Mouse (Mus musculus) limb, embryonic 15.5 days (tissue): ENCODE results near the gene Prss48. TPM values are rescaled to one million over a fixed set of nuclear protein-coding genes. Genes with fewer than 3 reads are reported as not detected.

ENCODE experiments used
- ATAC-seq: fragments of 200-750 bp; cut with Nextera tagmentation; 2 replicates; pipeline ENCODE4 v1.8.0; 2017; ENCODE audit warnings: low read depth, moderate TSS enrichment; ENCODE audit not compliant: insufficient number of reproducible peaks, low FRiP score, low TSS enrichment
- H3K27ac ChIP-seq: fragments of 300-500 bp; sonication (generic); 2 replicates; pipeline ENCODE4 v1.5.1; 2015; ENCODE audit warnings: moderate library complexity, mild to moderate bottlenecking, inconsistent platforms
- H3K27me3 ChIP-seq: fragments of 300-500 bp; sonication (generic); 2 replicates; pipeline ENCODE4 v1.6.1; 2015; ENCODE audit warnings: inconsistent platforms
- H3K36me3 ChIP-seq: fragments of 300-500 bp; sonication (generic); 2 replicates; pipeline ENCODE4 v1.6.1; 2015; ENCODE audit warnings: inconsistent platforms
- H3K4me1 ChIP-seq: fragments of 300-500 bp; sonication (generic); 2 replicates; pipeline ENCODE4 v1.6.1; 2015; ENCODE audit warnings: inconsistent platforms
- H3K4me2 ChIP-seq: fragments of 300-500 bp; sonication (generic); 2 replicates; pipeline ENCODE4 v1.6.1; 2015; ENCODE audit warnings: mild to moderate bottlenecking, inconsistent platforms
- H3K4me3 ChIP-seq: fragments of 300-500 bp; sonication (generic); 2 replicates; pipeline ENCODE4 v1.5.1; 2015; ENCODE audit warnings: mild to moderate bottlenecking, inconsistent platforms
- H3K9ac ChIP-seq: fragments of 300-500 bp; sonication (generic); 2 replicates; pipeline ENCODE4 v1.6.1; 2015; ENCODE audit warnings: inconsistent platforms
- H3K9me3 ChIP-seq: fragments of 300-500 bp; sonication (generic); 2 replicates; pipeline ENCODE4 v1.6.1; 2016; ENCODE audit warnings: inconsistent platforms
- WGBS: fragments of 180-500 bp; shearing (Covaris S2); methylation state at CpG from one replicate; pipeline ENCODE4 v1.1.7; 2015; 5-methylcytosine and 5-hydroxymethylcytosine counted together
- polyA plus RNA-seq: library from polyadenylated mRNA; unstranded; fragments of >200 nt; fragmentation: Nextera tagmentation; extraction: Ambion mirVana; gene quantifications from 2 replicates; pipeline ENCODE4 v1.2.1, GENCODE M21; 2015

Gene Prss48
- polyA plus RNA-seq, 1 experiment from 2014 or later: not detected

DNA sequence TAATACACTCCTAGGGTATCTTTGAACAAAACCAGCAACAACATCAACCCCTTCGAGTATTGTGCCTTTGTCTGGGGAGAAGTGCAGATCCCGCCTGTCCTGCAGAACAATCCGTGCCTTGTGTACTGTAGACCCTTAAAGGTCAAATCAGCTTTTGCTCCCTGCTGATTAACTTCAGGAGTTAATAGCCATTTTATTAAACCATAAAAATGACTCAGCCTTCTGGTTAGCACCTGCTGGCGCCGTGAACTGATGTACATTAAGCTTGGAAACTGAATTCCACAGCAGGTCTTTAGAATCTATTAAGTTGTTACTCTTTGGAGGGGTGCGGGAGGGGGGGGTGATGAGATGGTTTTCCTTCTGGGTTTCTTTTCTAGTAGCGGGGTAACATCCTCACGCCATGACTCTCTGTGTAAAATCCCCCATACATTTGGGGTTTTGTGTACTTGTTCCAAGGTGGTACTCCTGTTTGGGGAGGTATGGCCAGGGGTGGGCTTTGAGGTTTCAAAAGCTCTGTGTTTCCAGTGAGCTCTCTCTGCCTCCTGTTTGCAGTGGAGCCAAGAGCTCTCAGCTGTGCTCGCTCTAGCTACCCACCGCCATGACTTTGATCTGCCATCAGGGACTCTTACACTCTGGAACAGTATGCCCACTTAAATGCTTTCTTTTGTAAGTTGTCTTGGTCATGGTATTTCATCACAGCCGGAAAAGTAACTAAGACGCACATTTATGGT is 21.9 kb upstream of the Prss48 start:
- Histone ChIP-seq H3K9ac (no peak overlapping the region), H3K27me3 (no peaks in the 10 kb centered on the region), H3K4me3 (no peak overlapping the region), H3K27ac (no peak overlapping the region), H3K36me3 (no peaks in the 10 kb centered on the region), H3K4me2 (no peak overlapping the region), H3K9me3 (no peaks in the 10 kb centered on the region), H3K4me1 (no peaks in the 10 kb centered on the region)
- no peak for ATAC-seq
- 33% methylated on average over 12 of the region's 12 CpGs for WGBS

DNA sequence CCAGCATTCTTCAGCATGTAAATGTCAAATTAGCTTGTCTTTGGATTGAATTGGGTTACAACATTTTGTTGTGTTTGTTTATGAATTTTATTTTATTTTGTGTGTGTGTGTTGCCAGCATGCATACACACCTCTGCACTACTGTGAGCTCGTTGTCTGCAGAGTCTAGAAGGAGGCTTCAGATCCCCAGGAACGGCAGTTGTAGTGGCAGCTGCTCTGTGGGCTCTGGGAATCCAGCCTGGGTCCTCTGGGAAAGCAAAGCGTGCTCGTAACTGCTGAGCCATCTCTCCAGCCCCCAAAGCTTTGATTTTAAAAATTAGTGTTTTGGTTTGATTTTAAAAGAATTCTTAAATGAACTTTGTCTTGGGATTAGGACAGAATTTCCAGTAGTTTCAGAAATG is 19.4 kb upstream of the Prss48 start:
- Histone ChIP-seq H3K4me1 (no peaks in the 10 kb centered on the region), H3K4me3 (no peak overlapping the region), H3K27ac (no peak overlapping the region), H3K9ac (no peak overlapping the region), H3K9me3 (no peaks in the 10 kb centered on the region), H3K4me2 (no peak overlapping the region), H3K36me3 (no peaks in the 10 kb centered on the region), H3K27me3 (no peaks in the 10 kb centered on the region)
- ATAC-seq: no peak
- WGBS: 61% methylated on average over 4 of the region's 4 CpGs

DNA sequence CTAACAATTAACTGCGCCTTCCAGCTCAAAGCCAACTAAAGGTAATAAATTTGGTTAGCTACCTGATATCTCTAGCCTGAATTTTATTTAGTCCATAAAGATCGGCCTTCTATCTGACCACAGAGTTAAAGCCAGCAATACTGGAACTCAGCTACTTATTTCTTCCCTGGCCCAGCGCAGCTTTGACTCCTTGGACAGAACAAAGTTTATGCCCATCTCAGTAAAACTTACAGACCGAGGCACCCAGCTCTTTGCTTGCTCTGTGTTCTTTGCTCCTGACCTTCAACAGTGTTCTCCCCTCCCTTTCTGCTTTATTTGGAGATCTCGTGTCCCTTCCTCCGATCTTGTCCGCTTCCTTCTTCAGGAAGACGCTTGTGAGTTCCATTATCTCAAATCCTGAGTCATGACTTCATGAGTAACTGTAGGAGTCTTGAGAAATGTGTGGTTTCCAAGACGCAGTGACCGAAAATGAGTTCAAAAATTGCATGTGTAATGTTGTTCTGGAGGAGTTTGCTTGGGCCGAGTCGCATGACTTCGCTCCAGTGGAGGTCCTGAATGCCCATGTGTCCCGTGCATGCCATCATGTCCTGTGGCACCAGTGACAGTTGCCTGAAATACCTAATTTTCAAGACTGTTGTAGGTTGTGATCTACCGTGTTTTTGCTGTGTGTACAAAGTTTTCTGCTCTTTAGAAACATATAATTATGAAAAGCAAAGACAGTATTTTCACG is 18.8 kb upstream of the Prss48 start:
- Histone ChIP-seq H3K4me3 (no peak overlapping the region), H3K4me1 (no peaks in the 10 kb centered on the region), H3K27me3 (no peaks in the 10 kb centered on the region), H3K9me3 (no peaks in the 10 kb centered on the region), H3K4me2 (no peak overlapping the region), H3K36me3 (no peaks in the 10 kb centered on the region), H3K27ac (no peak overlapping the region), H3K9ac (no peak overlapping the region)
- 84% methylated on average over 16 of the region's 16 CpGs for WGBS
- ATAC-seq: no peak

DNA sequence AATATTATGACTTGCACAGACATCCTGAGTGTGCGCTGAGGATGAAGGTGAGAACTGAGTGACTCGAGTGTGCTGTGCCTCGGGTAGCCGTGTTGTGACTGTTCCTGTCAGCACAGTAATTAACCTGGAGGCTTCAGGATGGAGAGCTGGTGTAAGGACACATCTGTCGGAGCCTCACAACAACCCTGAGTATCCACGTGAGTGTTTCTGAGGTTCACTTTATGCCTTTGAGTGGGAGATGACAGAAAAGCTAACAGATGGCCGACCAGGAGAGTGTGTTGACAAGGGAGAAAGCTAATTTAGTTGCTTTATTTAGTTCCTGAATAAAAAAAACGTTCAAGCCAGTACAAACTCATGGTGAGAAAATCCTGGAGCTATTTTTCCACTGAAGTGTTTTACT is 15.2 kb upstream of the Prss48 start:
- 45% methylated on average over 8 of the region's 8 CpGs for WGBS
- no peak for ATAC-seq

DNA sequence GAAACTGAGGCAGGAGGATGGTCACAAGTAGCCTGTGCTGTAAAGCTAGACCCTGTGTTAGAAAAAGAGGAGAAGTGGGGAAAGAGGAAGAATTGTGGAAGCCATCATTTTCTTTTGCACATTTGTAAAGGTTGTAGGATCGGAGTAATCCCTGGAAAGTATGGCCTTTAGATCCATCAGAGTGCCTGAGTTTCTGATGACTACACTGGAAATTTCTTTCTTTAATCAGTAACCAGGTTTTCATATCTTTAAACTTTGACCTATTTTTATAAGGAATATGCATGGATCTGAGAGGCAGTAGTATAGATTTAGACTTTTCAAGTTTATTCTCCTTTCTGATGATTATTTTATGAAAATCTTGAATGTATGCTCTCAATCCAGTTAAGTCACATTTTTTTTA is 14.7 kb upstream of the Prss48 start:
- no peak for ATAC-seq
- no peak overlapping the region for H3K27ac ChIP-seq
- 85% methylated on average over 1 of the region's 1 CpGs for WGBS
- H3K36me3 ChIP-seq: no peaks in the 10 kb centered on the region
- H3K4me2 ChIP-seq: no peak overlapping the region
- no peak overlapping the region for H3K9ac ChIP-seq
- H3K9me3 ChIP-seq: no peaks in the 10 kb centered on the region
- H3K4me1 ChIP-seq: no peaks in the 10 kb centered on the region
- H3K27me3 ChIP-seq: no peaks in the 10 kb centered on the region
- no peak overlapping the region for H3K4me3 ChIP-seq

More for the DNA sequence above, 15.2 kb upstream of the Prss48 start:
- Histone ChIP-seq H3K27me3 (no peaks in the 10 kb centered on the region), H3K4me2 (no peak overlapping the region), H3K36me3 (no peaks in the 10 kb centered on the region), H3K9me3 (no peaks in the 10 kb centered on the region), H3K4me3 (no peak overlapping the region), H3K4me1 (no peaks in the 10 kb centered on the region), H3K27ac (no peak overlapping the region), H3K9ac (no peak overlapping the region)

DNA sequence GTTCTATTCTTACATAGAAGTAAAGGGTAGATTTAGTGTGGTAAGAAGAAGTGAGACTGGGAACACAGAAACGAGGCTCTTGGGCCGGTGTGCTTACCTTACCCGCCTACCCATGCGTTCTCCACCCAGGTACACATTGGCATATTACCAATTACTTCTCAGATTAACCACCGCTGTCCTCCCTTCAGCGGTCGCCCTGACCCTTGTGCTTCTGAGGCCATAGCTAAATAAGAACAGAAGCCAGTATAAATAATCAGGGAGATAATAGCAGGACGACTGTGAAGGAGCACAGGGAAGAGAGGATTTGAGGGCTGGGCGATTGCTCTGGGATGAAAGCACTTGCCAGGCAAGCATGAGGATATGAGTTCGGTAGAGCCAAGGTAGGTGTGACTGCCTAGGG is 11.5 kb upstream of the Prss48 start:
- Histone ChIP-seq H3K9ac (no peak overlapping the region), H3K27me3 (no peaks in the 10 kb centered on the region), H3K4me1 (peaks cover 10% of the 10 kb centered on the region; the same call in 1 of the 2 replicates), H3K4me2 (no peak overlapping the region), H3K36me3 (0 out of 2 replicates have a peak, but pooled peaks cover under 1% of the 10 kb centered on the region), H3K4me3 (no peak overlapping the region), H3K27ac (no peak overlapping the region), H3K9me3 (no peaks in the 10 kb centered on the region)
- no peak for ATAC-seq
- 84% methylated on average over 10 of the region's 10 CpGs for WGBS

DNA sequence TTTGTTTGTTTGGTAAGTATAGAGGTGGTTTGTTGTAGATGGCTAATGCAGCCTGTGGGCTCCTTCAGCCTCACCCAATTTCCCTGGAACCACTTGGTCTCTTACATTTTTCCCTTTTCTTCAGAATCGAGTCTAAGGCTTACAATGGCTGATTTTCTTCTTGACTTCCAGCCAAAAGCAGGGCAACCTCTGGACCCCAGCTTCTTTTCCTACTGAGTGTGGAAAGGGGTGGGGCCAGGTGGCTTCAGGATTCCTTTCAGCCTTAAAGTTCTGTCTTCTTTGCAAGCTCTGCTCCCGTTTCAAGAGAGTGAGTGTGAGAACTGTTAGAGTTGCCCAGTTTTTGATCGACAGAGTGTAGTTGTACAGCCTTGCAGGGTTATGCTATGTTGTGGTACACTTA is 9.5 kb upstream of the Prss48 start:
- H3K9me3 ChIP-seq: no peaks in the 10 kb centered on the region
- H3K4me3 ChIP-seq: no peak overlapping the region
- H3K9ac ChIP-seq: no peak overlapping the region
- 56% methylated on average over 3 of the region's 3 CpGs for WGBS
- H3K4me2 ChIP-seq: no peak overlapping the region
- H3K36me3 ChIP-seq: peaks cover 8% of the 10 kb centered on the region; the same call in 1 of the 2 replicates
- H3K27ac ChIP-seq: no peak overlapping the region
- no peaks in the 10 kb centered on the region for H3K27me3 ChIP-seq
- H3K4me1 ChIP-seq: peaks cover 10% of the 10 kb centered on the region; the same call in 1 of the 2 replicates
- ATAC-seq: no peak

DNA sequence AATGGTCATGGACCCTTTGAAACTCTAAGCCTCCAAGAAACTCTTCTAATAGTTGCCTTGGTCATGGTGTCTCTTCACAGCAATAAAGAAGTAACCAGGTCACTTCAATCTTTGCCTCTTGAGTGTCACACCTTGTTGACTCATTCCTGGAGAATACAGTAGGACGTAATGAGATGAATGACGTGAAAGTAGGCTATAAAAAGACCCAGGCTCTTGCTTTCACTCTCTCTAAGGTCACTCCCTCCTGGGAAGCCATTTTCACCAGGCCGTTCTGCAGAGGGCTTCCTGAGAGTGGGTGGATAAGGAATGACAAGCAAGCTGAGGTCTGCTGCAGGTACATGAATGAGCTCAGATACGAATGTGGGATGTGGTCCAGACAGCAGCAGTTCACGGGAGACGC is 9.1 kb upstream of the Prss48 start:
- no peak overlapping the region for H3K9ac ChIP-seq
- no peak for ATAC-seq
- H3K4me1 ChIP-seq: peaks cover 10% of the 10 kb centered on the region; the same call in 1 of the 2 replicates
- no peak overlapping the region for H3K4me3 ChIP-seq
- H3K9me3 ChIP-seq: no peaks in the 10 kb centered on the region
- WGBS: 64% methylated on average over 6 of the region's 6 CpGs
- peaks cover 8% of the 10 kb centered on the region; the same call in 1 of the 2 replicates for H3K36me3 ChIP-seq
- H3K27ac ChIP-seq: no peak overlapping the region
- no peaks in the 10 kb centered on the region for H3K27me3 ChIP-seq
- H3K4me2 ChIP-seq: no peak overlapping the region

DNA sequence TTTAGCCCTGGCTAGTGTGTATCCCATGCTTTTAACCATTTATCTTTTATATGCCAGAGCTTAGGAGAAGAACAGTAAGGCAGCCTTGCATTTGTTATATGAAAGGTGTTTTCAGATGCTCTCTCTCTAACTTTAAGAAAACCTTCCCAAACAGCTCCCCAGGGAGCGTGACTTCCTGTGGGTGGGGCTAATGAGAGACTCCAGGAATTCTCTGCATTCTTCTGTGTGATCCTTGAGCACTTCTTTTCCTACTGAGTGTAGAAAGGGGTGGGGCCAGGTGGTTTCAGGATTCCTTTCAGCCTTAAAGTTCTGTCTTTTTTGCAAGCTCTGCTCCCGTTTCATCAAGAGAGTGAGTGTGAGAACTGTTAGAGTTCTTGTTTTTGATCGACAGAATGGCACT is 8.3 kb upstream of the Prss48 start:
- Histone ChIP-seq H3K36me3 (peaks cover 8% of the 10 kb centered on the region; the same call in 1 of the 2 replicates), H3K4me3 (no peak overlapping the region), H3K4me1 (peaks cover 10% of the 10 kb centered on the region; the same call in 1 of the 2 replicates), H3K9me3 (no peaks in the 10 kb centered on the region), H3K27ac (no peak overlapping the region), H3K27me3 (no peaks in the 10 kb centered on the region), H3K9ac (no peak overlapping the region), H3K4me2 (no peak overlapping the region)
- WGBS: 54% methylated on average over 3 of the region's 3 CpGs
- no peak for ATAC-seq

DNA sequence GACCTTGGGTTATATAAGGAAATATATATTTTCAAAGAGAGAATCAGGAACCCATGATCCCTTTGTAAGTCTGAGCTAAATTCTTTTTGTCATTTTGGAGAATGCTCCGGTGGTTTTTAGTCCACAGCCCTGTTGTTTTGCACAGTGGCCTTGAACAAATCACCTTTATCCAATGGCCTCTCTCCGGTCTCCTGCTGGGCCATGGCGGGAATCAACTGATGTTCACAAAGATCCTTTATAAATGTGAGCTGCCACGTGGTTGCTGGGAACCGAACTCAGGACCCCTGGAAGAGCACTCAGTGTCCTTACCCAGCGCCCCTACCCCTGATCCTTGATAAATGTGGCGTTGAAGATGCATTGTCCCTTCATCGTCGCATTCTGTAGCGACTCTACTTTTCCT is 2.5 kb upstream of the Prss48 start:
- no peak overlapping the region for H3K9ac ChIP-seq
- no peaks in the 10 kb centered on the region for H3K4me1 ChIP-seq
- no peak overlapping the region for H3K4me2 ChIP-seq
- H3K27me3 ChIP-seq: no peaks in the 10 kb centered on the region
- no peak overlapping the region for H3K27ac ChIP-seq
- no peaks in the 10 kb centered on the region for H3K9me3 ChIP-seq
- 92% methylated on average over 10 of the region's 10 CpGs for WGBS
- no peak for ATAC-seq
- no peak overlapping the region for H3K4me3 ChIP-seq
- H3K36me3 ChIP-seq: peaks cover 8% of the 10 kb centered on the region; the same call in 1 of the 2 replicates

DNA sequence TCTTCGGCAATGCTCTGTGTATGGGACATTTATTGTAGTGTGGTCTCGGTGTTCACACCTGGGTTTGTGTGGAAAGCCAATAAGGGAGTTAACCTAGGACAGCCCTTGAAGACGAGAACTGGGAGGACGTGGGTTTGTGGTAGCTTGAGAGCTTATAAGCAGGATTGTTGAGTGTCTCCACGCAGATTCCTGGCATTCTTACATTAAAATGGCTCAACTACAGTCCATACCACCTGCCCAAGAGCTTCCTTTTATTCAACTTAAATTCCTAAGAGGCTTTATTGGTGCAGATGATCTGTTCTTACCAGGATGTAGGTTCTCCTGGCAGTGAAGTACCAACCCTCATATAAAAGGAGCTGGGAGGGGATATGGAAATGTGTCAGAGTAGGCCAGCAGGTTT is 649 bp upstream of the Prss48 start:
- 64% methylated on average over 5 of the region's 5 CpGs for WGBS
- H3K36me3 ChIP-seq: no peaks in the 10 kb centered on the region; the same call in 1 of the 2 replicates
- no peak overlapping the region for H3K4me3 ChIP-seq
- no peak for ATAC-seq
- no peak overlapping the region for H3K4me2 ChIP-seq
- no peaks in the 10 kb centered on the region for H3K4me1 ChIP-seq
- H3K9me3 ChIP-seq: no peaks in the 10 kb centered on the region
- H3K27ac ChIP-seq: no peak overlapping the region
- no peaks in the 10 kb centered on the region for H3K27me3 ChIP-seq
- no peak overlapping the region for H3K9ac ChIP-seq

DNA sequence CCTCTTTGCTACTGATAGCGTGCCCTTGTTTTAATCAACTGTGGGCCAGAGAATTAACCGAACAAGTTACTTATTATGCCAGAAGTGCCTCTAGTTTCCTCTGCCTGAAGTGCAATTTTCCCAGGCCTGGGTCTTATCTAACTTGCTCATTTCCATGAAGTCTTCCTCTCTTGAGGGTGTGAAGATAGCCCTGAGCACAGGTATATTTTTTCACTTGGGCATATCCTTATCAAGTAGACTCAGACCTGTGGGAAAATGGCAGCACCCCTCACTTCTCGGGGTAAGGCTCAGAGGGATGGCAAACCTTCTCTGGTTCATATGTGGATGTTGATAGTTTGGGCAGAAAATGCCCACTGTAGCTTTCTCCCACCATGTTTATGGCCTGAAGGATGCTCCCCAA is 1.0 kb downstream of the Prss48 start:
- H3K4me2 ChIP-seq: no peak overlapping the region
- ATAC-seq: no peak
- 93% methylated on average over 3 of the region's 3 CpGs for WGBS
- no peak overlapping the region for H3K4me3 ChIP-seq
- no peak overlapping the region for H3K9ac ChIP-seq
- H3K27ac ChIP-seq: no peak overlapping the region
- no peaks in the 10 kb centered on the region for H3K36me3 ChIP-seq
- H3K4me1 ChIP-seq: no peaks in the 10 kb centered on the region
- no peaks in the 10 kb centered on the region for H3K27me3 ChIP-seq
- no peaks in the 10 kb centered on the region for H3K9me3 ChIP-seq
